Mouse (Mus musculus): Measurements from ENCODE around the gene Bcl11a. TPM values are rescaled to one million over a fixed set of nuclear protein-coding genes. Genes with fewer than 3 reads are reported as not detected.

Bcl11a gene
- total RNA-seq, 1 experiment = 3.1 TPM

GRCm38 (mm10) chr11:24101625-24102024 lies 23.8 kb downstream of the Bcl11a start:
- in situ Hi-C loops (cut with MboI; ENCODE audit: low sequenced_read_pairs in 2 of 2, unreplicated experiment in 2 of 2) = no loop called here
- peaks cover 0 to 10% of the 10 kb centered on the region in 2 experiments; a peak in 1 of 4 replicates for H3K4me1 ChIP-seq (ENCODE audit: control insufficient read depth in 2 of 2, insufficient read depth in 2 of 2, low read length in 2 of 2, poor library complexity in 1 of 2)

GRCm38 (mm10) chr11:24102372-24102771 lies 24.5 kb downstream of the Bcl11a start:
- Histone ChIP-seq H3K36me3 (ENCODE audit: control insufficient read depth, insufficient read depth, low read length, poor library complexity, severe bottlenecking) (no peaks in the 10 kb centered on the region), H3K9me3 (ENCODE audit: control insufficient read depth, insufficient read depth, low read depth, low read length) (no peaks in the 10 kb centered on the region), H3K4me3 (ENCODE audit: insufficient read depth in 1 of 2, low read depth in 1 of 2, low read length in 2 of 2, poor library complexity in 1 of 2, severe bottlenecking in 1 of 2) (no peak overlapping the region), H3K27ac (ENCODE audit: insufficient read depth, low read depth, low read length, poor library complexity, severe bottlenecking) (no peak overlapping the region), H3K4me1 (ENCODE audit: control insufficient read depth in 2 of 2, insufficient read depth in 2 of 2, low read length in 2 of 2, poor library complexity in 1 of 2) (peaks cover 2 to 10% of the 10 kb centered on the region in 2 experiments; a peak in 2 of 4 replicates), H3K9ac (ENCODE audit: insufficient read depth, low read depth, low read length, poor library complexity, severe bottlenecking) (no peak overlapping the region)
- no peak for DNase-seq (ENCODE audit: low read depth, low spot score)
- TF ChIP-seq ZC3H11A (IDR thresholded peaks at IDR 0.05; ENCODE audit: borderline replicate concordance, low read depth, low read length) (no peak), ZNF384 (IDR thresholded peaks at IDR 0.05; ENCODE audit: low read depth, low read length) (no peak), MAFK (IDR thresholded peaks at IDR 0.05; ENCODE audit: insufficient read depth, low read depth, low read length) (no peak), HCFC1 (IDR thresholded peaks at IDR 0.05; ENCODE audit: borderline replicate concordance, insufficient read depth, low read length) (no peak), CHD2 (IDR thresholded peaks at IDR 0.05; ENCODE audit: low read depth, low read length) (no peak)
- in situ Hi-C loops (cut with MboI; ENCODE audit: low sequenced_read_pairs in 2 of 2, unreplicated experiment in 2 of 2) = no loop called here

More at GRCm38 (mm10) chr11:24101625-24102024, 23.8 kb downstream of the Bcl11a start:
- DNase-seq (ENCODE audit: low read depth, low spot score) = no peak
- no peak overlapping the region for H3K4me3 ChIP-seq (ENCODE audit: insufficient read depth in 1 of 2, low read depth in 1 of 2, low read length in 2 of 2, poor library complexity in 1 of 2, severe bottlenecking in 1 of 2)
- H3K9me3 ChIP-seq (ENCODE audit: control insufficient read depth, insufficient read depth, low read depth, low read length) = no peaks in the 10 kb centered on the region
- TF ChIP-seq HCFC1 (IDR thresholded peaks at IDR 0.05; ENCODE audit: borderline replicate concordance, insufficient read depth, low read length) = no peak
- TF ChIP-seq MAFK (IDR thresholded peaks at IDR 0.05; ENCODE audit: insufficient read depth, low read depth, low read length) = no peak
- no peak for TF ChIP-seq ZNF384 (IDR thresholded peaks at IDR 0.05; ENCODE audit: low read depth, low read length)
- no peak for TF ChIP-seq CHD2 (IDR thresholded peaks at IDR 0.05; ENCODE audit: low read depth, low read length)
- no peak for TF ChIP-seq ZC3H11A (IDR thresholded peaks at IDR 0.05; ENCODE audit: borderline replicate concordance, low read depth, low read length)
- no peak overlapping the region for H3K27ac ChIP-seq (ENCODE audit: insufficient read depth, low read depth, low read length, poor library complexity, severe bottlenecking)
- no peaks in the 10 kb centered on the region for H3K36me3 ChIP-seq (ENCODE audit: control insufficient read depth, insufficient read depth, low read length, poor library complexity, severe bottlenecking)
- no peak overlapping the region for H3K9ac ChIP-seq (ENCODE audit: insufficient read depth, low read depth, low read length, poor library complexity, severe bottlenecking)

GRCm38 (mm10) chr11:24103128-24103742 lies 25.4 kb downstream of the Bcl11a start:
- Histone ChIP-seq H3K9me3 (ENCODE audit: control insufficient read depth, insufficient read depth, low read depth, low read length) (no peaks in the 10 kb centered on the region), H3K4me3 (ENCODE audit: insufficient read depth in 1 of 2, low read depth in 1 of 2, low read length in 2 of 2, poor library complexity in 1 of 2, severe bottlenecking in 1 of 2) (no peak overlapping the region), H3K4me1 (ENCODE audit: control insufficient read depth in 2 of 2, insufficient read depth in 2 of 2, low read length in 2 of 2, poor library complexity in 1 of 2) (peaks cover 2 to 10% of the 10 kb centered on the region in 2 experiments; a peak in 2 of 4 replicates), H3K27ac (ENCODE audit: insufficient read depth, low read depth, low read length, poor library complexity, severe bottlenecking) (no peak overlapping the region), H3K36me3 (ENCODE audit: control insufficient read depth, insufficient read depth, low read length, poor library complexity, severe bottlenecking) (no peaks in the 10 kb centered on the region), H3K9ac (ENCODE audit: insufficient read depth, low read depth, low read length, poor library complexity, severe bottlenecking) (no peak overlapping the region)
- TF ChIP-seq HCFC1 (IDR thresholded peaks at IDR 0.05; ENCODE audit: borderline replicate concordance, insufficient read depth, low read length) = no peak
- TF ChIP-seq ZNF384 (IDR thresholded peaks at IDR 0.05; ENCODE audit: low read depth, low read length) = no peak
- no peak for TF ChIP-seq CHD2 (IDR thresholded peaks at IDR 0.05; ENCODE audit: low read depth, low read length)
- no peak for TF ChIP-seq ZC3H11A (IDR thresholded peaks at IDR 0.05; ENCODE audit: borderline replicate concordance, low read depth, low read length)
- TF ChIP-seq MAFK (IDR thresholded peaks at IDR 0.05; ENCODE audit: insufficient read depth, low read depth, low read length) = no peak
- in situ Hi-C loops (cut with MboI; ENCODE audit: low sequenced_read_pairs in 2 of 2, unreplicated experiment in 2 of 2) = no loop called here
- no peak for DNase-seq (ENCODE audit: low read depth, low spot score)

- Histone ChIP-seq H3K27ac (ENCODE audit: insufficient read depth, low read depth, low read length, poor library complexity, severe bottlenecking) (no peak overlapping the region), H3K4me1 (ENCODE audit: control insufficient read depth in 2 of 2, insufficient read depth in 2 of 2, low read length in 2 of 2, poor library complexity in 1 of 2) (peaks cover 11 to 12% of the 10 kb centered on the region in 2 experiments; a peak in 3 of 4 replicates), H3K36me3 (ENCODE audit: control insufficient read depth, insufficient read depth, low read length, poor library complexity, severe bottlenecking) (no peaks in the 10 kb centered on the region), H3K9me3 (ENCODE audit: control insufficient read depth, insufficient read depth, low read depth, low read length) (no peaks in the 10 kb centered on the region), H3K9ac (ENCODE audit: insufficient read depth, low read depth, low read length, poor library complexity, severe bottlenecking) (no peak overlapping the region), H3K4me3 (ENCODE audit: insufficient read depth in 1 of 2, low read depth in 1 of 2, low read length in 2 of 2, poor library complexity in 1 of 2, severe bottlenecking in 1 of 2) (no peak overlapping the region)
- no peak for TF ChIP-seq MAFK (IDR thresholded peaks at IDR 0.05; ENCODE audit: insufficient read depth, low read depth, low read length)
- in situ Hi-C loops (cut with MboI; ENCODE audit: low sequenced_read_pairs in 2 of 2, unreplicated experiment in 2 of 2) = no loop called here
- no peak for DNase-seq (ENCODE audit: low read depth, low spot score)
These were observed 29.6 kb downstream of the Bcl11a start for GRCm38 (mm10) chr11:24107414-24107813.

- Histone ChIP-seq H3K27ac (ENCODE audit: insufficient read depth, low read depth, low read length, poor library complexity, severe bottlenecking) (no peak overlapping the region), H3K4me3 (ENCODE audit: insufficient read depth in 1 of 2, low read depth in 1 of 2, low read length in 2 of 2, poor library complexity in 1 of 2, severe bottlenecking in 1 of 2) (no peak overlapping the region), H3K4me1 (ENCODE audit: control insufficient read depth in 2 of 2, insufficient read depth in 2 of 2, low read length in 2 of 2, poor library complexity in 1 of 2) (peaks cover 11 to 17% of the 10 kb centered on the region in 2 experiments; a peak in 3 of 4 replicates), H3K9ac (ENCODE audit: insufficient read depth, low read depth, low read length, poor library complexity, severe bottlenecking) (no peak overlapping the region), H3K36me3 (ENCODE audit: control insufficient read depth, insufficient read depth, low read length, poor library complexity, severe bottlenecking) (no peaks in the 10 kb centered on the region), H3K9me3 (ENCODE audit: control insufficient read depth, insufficient read depth, low read depth, low read length) (no peaks in the 10 kb centered on the region)
- TF ChIP-seq MAFK (IDR thresholded peaks at IDR 0.05; ENCODE audit: insufficient read depth, low read depth, low read length) (no peak), HCFC1 (IDR thresholded peaks at IDR 0.05; ENCODE audit: borderline replicate concordance, insufficient read depth, low read length) (no peak), CHD2 (IDR thresholded peaks at IDR 0.05; ENCODE audit: low read depth, low read length) (no peak), ZNF384 (IDR thresholded peaks at IDR 0.05; ENCODE audit: low read depth, low read length) (no peak), ZC3H11A (IDR thresholded peaks at IDR 0.05; ENCODE audit: borderline replicate concordance, low read depth, low read length) (no peak)
- DNase-seq (ENCODE audit: low read depth, low spot score) = no peak
- in situ Hi-C loops (cut with MboI; ENCODE audit: low sequenced_read_pairs in 2 of 2, unreplicated experiment in 2 of 2) = no loop called here
These were observed 31.1 kb downstream of the Bcl11a start for GRCm38 (mm10) chr11:24108974-24109373.

All from ES-E14 (cell line).